Mouse (Mus musculus) intestine, embryonic 14.5 days (tissue): ENCODE results near the gene Ptpa. TPM values are rescaled to one million over a fixed set of nuclear protein-coding genes. Genes with fewer than 3 reads are reported as not detected.
A peak's percentile ranks its signal among the peaks of the same experiment; 100 is the strongest.

Experiments used
- ATAC-seq: fragments of 200-750 bp; cut with Nextera tagmentation; replicated peaks from 2 replicates; pipeline ENCODE4 v1.8.0; 2017; ENCODE audit warnings: low read depth, moderate number of reproducible peaks, moderate TSS enrichment, moderate library complexity; ENCODE audit not compliant: low FRiP score, low TSS enrichment
- DNase-seq: peaks from one replicate; pipeline ENCODE4 v3.0.0-alpha.2; 2018; ENCODE audit warnings: low spot score
- H3K27ac ChIP-seq: fragments of 300-500 bp; sonication (generic); 2 replicates; pipeline ENCODE4 v1.5.1; 2014; ENCODE audit warnings: low read depth, mild to moderate bottlenecking, control low read depth
- H3K27me3 ChIP-seq: fragments of 300-500 bp; sonication (generic); replicated peaks from 2 replicates; pipeline ENCODE4 v1.6.1; 2014; ENCODE audit warnings: low read length, control low read depth; ENCODE audit not compliant: control insufficient read depth, insufficient read depth
- H3K36me3 ChIP-seq: fragments of 300-500 bp; sonication (generic); 2 replicates; pipeline ENCODE4 v1.6.1; 2014; ENCODE audit warnings: low read length, control low read depth; ENCODE audit not compliant: control insufficient read depth, insufficient read depth
- H3K4me1 ChIP-seq: fragments of 300-500 bp; sonication (generic); replicated peaks from 2 replicates; pipeline ENCODE4 v1.6.1; 2014; ENCODE audit warnings: low read length, control low read depth, mixed read lengths; ENCODE audit not compliant: control insufficient read depth, insufficient read depth
- H3K4me2 ChIP-seq: fragments of 300-500 bp; sonication (generic); 2 replicates; pipeline ENCODE4 v1.6.1; 2014; ENCODE audit warnings: low read length
- H3K4me3 ChIP-seq: fragments of 300-500 bp; sonication (generic); 2 replicates; pipeline ENCODE4 v1.5.1; 2014; ENCODE audit warnings: low read depth, low read length, control low read depth, mixed read lengths
- H3K9ac ChIP-seq: fragments of 300-500 bp; sonication (generic); 2 replicates; pipeline ENCODE4 v1.6.1; 2014; ENCODE audit warnings: mild to moderate bottlenecking, low read length
- H3K9me3 ChIP-seq: fragments of 300-500 bp; sonication (generic); 2 replicates; pipeline ENCODE4 v1.6.1; 2016; ENCODE audit warnings: low read length, control low read depth; ENCODE audit not compliant: control insufficient read depth
- WGBS: fragments of 180-500 bp; shearing (Covaris S2); extraction: QIAGEN DNeasy Blood & Tissue Kit; methylation state at CpG from one replicate; pipeline ENCODE4 v1.1.7; 2014; 5-methylcytosine and 5-hydroxymethylcytosine counted together
- polyA plus RNA-seq: library from polyadenylated mRNA; unstranded; fragments of >200 nt; fragmentation: Nextera tagmentation; extraction: Ambion mirVana; gene quantifications from 2 replicates; pipeline ENCODE4 v1.2.1, GENCODE M21; 2014

Gene Ptpa
- 76.6 and 78.2 TPM in 2 replicates for polyA plus RNA-seq

- H3K9me3 ChIP-seq: no peaks in the 10 kb centered on the region
- WGBS: under 1% methylated on average over 66 of the region's 67 CpGs
- H3K4me2 ChIP-seq: peak within 1 kb of the TSS; percentile 85
- peaks cover 26% of the 10 kb centered on the region for H3K4me1 ChIP-seq
- peak within 1 kb of the TSS; percentile 85 for H3K9ac ChIP-seq
- peak within 1 kb of the TSS; percentile 67 for H3K4me3 ChIP-seq
- H3K27me3 ChIP-seq: no peaks in the 10 kb centered on the region
- H3K36me3 ChIP-seq: 0 out of 2 replicates have a peak, but pooled peaks cover 7% of the 10 kb centered on the region
- peak; percentile 87 for ATAC-seq
- peak; percentile 95 for DNase-seq
- peak within 1 kb of the TSS; percentile 95 for H3K27ac ChIP-seq
Observed at GRCm38 (mm10) chr2:30415936-30416648, at the start of gene Ptpa. Gene Ptpa (plus strand): TSS chr2:30416039.

- no peaks in the 10 kb centered on the region for H3K27me3 ChIP-seq
- H3K4me1 ChIP-seq: peaks cover 10% of the 10 kb centered on the region
- H3K36me3 ChIP-seq: peaks cover 42% of the 10 kb centered on the region
- no peaks in the 10 kb centered on the region for H3K9me3 ChIP-seq
- H3K4me2 ChIP-seq: no peak overlapping the region
- H3K9ac ChIP-seq: no peak overlapping the region
- no peak for ATAC-seq
- no peak for DNase-seq
- no peak overlapping the region for H3K27ac ChIP-seq
- 64% methylated on average over 5 of the region's 5 CpGs for WGBS
- H3K4me3 ChIP-seq: no peak overlapping the region
Observed at GRCm38 (mm10) chr2:30366203-30366602, 49.6 kb upstream of the Ptpa start.

- WGBS: 93% methylated on average over 8 of the region's 8 CpGs
- DNase-seq (no peak), ATAC-seq (no peak)
- no peaks in the 10 kb centered on the region for H3K9me3 ChIP-seq
- H3K36me3 ChIP-seq: peaks cover 82% of the 10 kb centered on the region
- no peak overlapping the region for H3K9ac ChIP-seq
- no peaks in the 10 kb centered on the region for H3K4me1 ChIP-seq
- H3K4me2 ChIP-seq: no peak overlapping the region
- no peak overlapping the region for H3K4me3 ChIP-seq
- no peak overlapping the region for H3K27ac ChIP-seq
- H3K27me3 ChIP-seq: no peaks in the 10 kb centered on the region
Observed at GRCm38 (mm10) chr2:30371544-30371943, 44.3 kb upstream of the Ptpa start.

- DNase-seq (no peak), ATAC-seq (no peak)
- WGBS: 98% methylated on average over 5 of the region's 5 CpGs
- Histone ChIP-seq H3K9me3 (no peaks in the 10 kb centered on the region), H3K9ac (no peak overlapping the region), H3K36me3 (peaks cover 85% of the 10 kb centered on the region), H3K4me2 (no peak overlapping the region), H3K27ac (no peak overlapping the region), H3K4me3 (no peak overlapping the region), H3K27me3 (no peaks in the 10 kb centered on the region), H3K4me1 (no peaks in the 10 kb centered on the region)
Observed at GRCm38 (mm10) chr2:30372726-30373125, 43.1 kb upstream of the Ptpa start.

GRCm38 (mm10) chr2:30375893-30376292, 39.9 kb upstream of the Ptpa start:
- Histone ChIP-seq H3K4me2 (no peak overlapping the region), H3K9ac (no peak overlapping the region), H3K4me3 (no peak overlapping the region), H3K36me3 (peaks cover 78% of the 10 kb centered on the region), H3K27me3 (no peaks in the 10 kb centered on the region), H3K27ac (no peak overlapping the region), H3K4me1 (no peaks in the 10 kb centered on the region), H3K9me3 (no peaks in the 10 kb centered on the region)
- DNase-seq (no peak), ATAC-seq (no peak)
- 94% methylated on average over 10 of the region's 10 CpGs for WGBS

GRCm38 (mm10) chr2:30377721-30378120, 38.1 kb upstream of the Ptpa start:
- Histone ChIP-seq H3K27me3 (no peaks in the 10 kb centered on the region), H3K9me3 (no peaks in the 10 kb centered on the region), H3K4me1 (no peaks in the 10 kb centered on the region), H3K36me3 (peaks cover 76% of the 10 kb centered on the region), H3K27ac (no peak overlapping the region), H3K9ac (no peak overlapping the region), H3K4me2 (no peak overlapping the region), H3K4me3 (no peak overlapping the region)
- DNase-seq (no peak), ATAC-seq (no peak)
- WGBS: 84% methylated on average over 5 of the region's 5 CpGs

- no peak for DNase-seq
- no peak overlapping the region for H3K9ac ChIP-seq
- no peaks in the 10 kb centered on the region for H3K4me1 ChIP-seq
- no peak for ATAC-seq
- H3K4me3 ChIP-seq: no peak overlapping the region
- WGBS: 89% methylated on average over 7 of the region's 7 CpGs
- no peak overlapping the region for H3K4me2 ChIP-seq
- no peaks in the 10 kb centered on the region for H3K9me3 ChIP-seq
- no peak overlapping the region for H3K27ac ChIP-seq
- peaks cover 74% of the 10 kb centered on the region for H3K36me3 ChIP-seq
- no peaks in the 10 kb centered on the region for H3K27me3 ChIP-seq
Observed at GRCm38 (mm10) chr2:30379307-30379706, 36.5 kb upstream of the Ptpa start.

- DNase-seq (no peak), ATAC-seq (no peak)
- Histone ChIP-seq H3K9ac (no peak overlapping the region), H3K4me2 (no peak overlapping the region), H3K36me3 (peaks cover 68% of the 10 kb centered on the region), H3K9me3 (no peaks in the 10 kb centered on the region), H3K4me3 (no peak overlapping the region), H3K4me1 (no peaks in the 10 kb centered on the region), H3K27ac (no peak overlapping the region), H3K27me3 (no peaks in the 10 kb centered on the region)
- WGBS: 89% methylated on average over 10 of the region's 10 CpGs
Observed at GRCm38 (mm10) chr2:30380564-30381376, 35.1 kb upstream of the Ptpa start.
